Mouse (Mus musculus) neural tube, embryonic 12.5 days (tissue): ENCODE results near the gene Chpf2. TPM values are rescaled to one million over a fixed set of nuclear protein-coding genes. Genes with fewer than 3 reads are reported as not detected.

Source experiments
- ATAC-seq: fragments of 200-750 bp; cut with Nextera tagmentation; 2 replicates; pipeline ENCODE4 v1.8.0; 2017; ENCODE audit warnings: low read depth, mild to moderate bottlenecking, moderate TSS enrichment, moderate library complexity; ENCODE audit not compliant: low FRiP score
- H3K27ac ChIP-seq: fragments of 300-500 bp; sonication (generic); 2 replicates; pipeline ENCODE4 v1.5.1; 2016
- H3K27me3 ChIP-seq: fragments of 300-500 bp; sonication (generic); replicated peaks from 2 replicates; pipeline ENCODE4 v1.6.1; 2016; ENCODE audit warnings: mild to moderate bottlenecking
- H3K36me3 ChIP-seq: fragments of 300-500 bp; sonication (generic); 2 replicates; pipeline ENCODE4 v1.6.1; 2016; ENCODE audit warnings: mild to moderate bottlenecking
- H3K4me1 ChIP-seq: fragments of 300-500 bp; sonication (generic); 2 replicates; pipeline ENCODE4 v1.6.1; 2016
- H3K4me2 ChIP-seq: fragments of 300-500 bp; sonication (generic); replicated peaks from 2 replicates; pipeline ENCODE4 v1.6.1; 2016; ENCODE audit warnings: mild to moderate bottlenecking
- H3K4me3 ChIP-seq: fragments of 300-500 bp; sonication (generic); 2 replicates; pipeline ENCODE4 v1.5.1; 2016
- H3K9ac ChIP-seq: fragments of 300-500 bp; sonication (generic); 2 replicates; pipeline ENCODE4 v1.6.1; 2016; ENCODE audit warnings: mild to moderate bottlenecking
- H3K9me3 ChIP-seq: fragments of 300-500 bp; sonication (generic); 2 replicates; pipeline ENCODE4 v1.6.1; 2016; ENCODE audit warnings: mild to moderate bottlenecking
- WGBS: fragments of 180-500 bp; shearing (Covaris S2); methylation state at CpG from one replicate; pipeline ENCODE4 v1.1.7; 2016; 5-methylcytosine and 5-hydroxymethylcytosine counted together
- microRNA counts: library from miRNA; unstranded; fragments of <30 nt; microRNA quantifications from one replicate; lab custom pipeline; 2017
- microRNA-seq: library from miRNA; unstranded; fragments of <30 nt; microRNA quantifications from one replicate; pipeline ENCODE4, GENCODE M21; 2017
- polyA plus RNA-seq: library from polyadenylated mRNA; unstranded; fragments of >200 nt; fragmentation: Nextera tagmentation; extraction: Ambion mirVana; gene quantifications from 2 replicates; pipeline ENCODE4 v1.2.1, GENCODE M21; 2016

The Chpf2 gene
- polyA plus RNA-seq, 1 experiment from 2014 or later, result 21.6 TPM

- Histone ChIP-seq H3K27ac (no peak overlapping the region), H3K4me3 (no peak overlapping the region), H3K36me3 (no peaks in the 10 kb centered on the region), H3K9ac (no peak overlapping the region), H3K9me3 (no peaks in the 10 kb centered on the region), H3K4me1 (peaks cover 3% of the 10 kb centered on the region; the same call in 1 of the 2 replicates), H3K4me2 (no peak overlapping the region), H3K27me3 (no peaks in the 10 kb centered on the region)
- ATAC-seq, result no peak
- 51% methylated on average over 1 of the region's 1 CpGs for WGBS
Measured at GRCm38 (mm10) chr5:24635093-24635492, 48.6 kb downstream of the Chpf2 start.

- H3K27ac ChIP-seq, result no peak overlapping the region
- WGBS, result 60% methylated on average over 6 of the region's 6 CpGs
- H3K4me3 ChIP-seq, result no peak overlapping the region
- H3K4me1 ChIP-seq, result peaks cover 3% of the 10 kb centered on the region; the same call in 1 of the 2 replicates
- H3K4me2 ChIP-seq, result no peak overlapping the region
- H3K9ac ChIP-seq, result no peak overlapping the region
- no peaks in the 10 kb centered on the region for H3K27me3 ChIP-seq
- no peaks in the 10 kb centered on the region for H3K36me3 ChIP-seq
- ATAC-seq, result no peak
- H3K9me3 ChIP-seq, result no peaks in the 10 kb centered on the region
Measured at GRCm38 (mm10) chr5:24635526-24636141, 49.1 kb downstream of the Chpf2 start.

GRCm38 (mm10) chr5:24636987-24637386, 50.4 kb downstream of the Chpf2 start:
- 80% methylated on average over 4 of the region's 4 CpGs for WGBS
- Histone ChIP-seq H3K27ac (no peak overlapping the region), H3K4me3 (no peak overlapping the region), H3K4me1 (peaks cover 3% of the 10 kb centered on the region; the same call in 1 of the 2 replicates), H3K9ac (no peak overlapping the region), H3K9me3 (no peaks in the 10 kb centered on the region), H3K27me3 (no peaks in the 10 kb centered on the region), H3K4me2 (no peak overlapping the region), H3K36me3 (no peaks in the 10 kb centered on the region)
- no peak for ATAC-seq

GRCm38 (mm10) chr5:24638131-24638530, 51.6 kb downstream of the Chpf2 start:
- no peak overlapping the region for H3K4me2 ChIP-seq
- H3K9ac ChIP-seq, result no peak overlapping the region
- H3K36me3 ChIP-seq, result no peaks in the 10 kb centered on the region
- peaks cover 3% of the 10 kb centered on the region; the same call in 1 of the 2 replicates for H3K4me1 ChIP-seq
- H3K4me3 ChIP-seq, result no peak overlapping the region
- no peaks in the 10 kb centered on the region for H3K9me3 ChIP-seq
- H3K27me3 ChIP-seq, result no peaks in the 10 kb centered on the region
- no peak overlapping the region for H3K27ac ChIP-seq
- 65% methylated on average over 6 of the region's 6 CpGs for WGBS
- ATAC-seq, result no peak

GRCm38 (mm10) chr5:24639081-24639480, 52.5 kb downstream of the Chpf2 start:
- Histone ChIP-seq H3K4me1 (peaks cover 3% of the 10 kb centered on the region; the same call in 1 of the 2 replicates), H3K9ac (no peak overlapping the region), H3K4me2 (no peak overlapping the region), H3K36me3 (no peaks in the 10 kb centered on the region), H3K4me3 (no peak overlapping the region), H3K27ac (no peak overlapping the region), H3K27me3 (no peaks in the 10 kb centered on the region), H3K9me3 (no peaks in the 10 kb centered on the region)
- WGBS, result 76% methylated on average over 6 of the region's 6 CpGs
- no peak for ATAC-seq

MicroRNAs within 50 kb of the gene (microRNA counts, 519-probe panel; counts per million panel counts)
- microRNA mmu-miR-671-3p (lab: Ali Mortazavi, UCI) (342 counts per million, percentile 67 among the panel's probes with 10 or more counts), microRNA mmu-miR-671-5p (lab: Ali Mortazavi, UCI) (342 counts per million, percentile 67 among the panel's probes with 10 or more counts)

Small RNA genes within 50 kb of the gene (microRNA-seq; reads per million reads assigned to microRNA genes)
- 310 reads per million, percentile 66 among the genes with 10 or more reads in this experiment for gene Mir671

Other genes starting within 250 kb of the Chpf2 start
- 15.1 and 18.6 TPM in 2 replicates for gene Kcnh2, start 235.1 kb upstream of the Chpf2 start, polyA plus RNA-seq
- gene Nos3, start 221.9 kb upstream of the Chpf2 start, polyA plus RNA-seq, result 9.2 and 9.4 TPM in 2 replicates
- 0.34 and 0.35 TPM in 2 replicates for gene Atg9b, start 194.6 kb upstream of the Chpf2 start, polyA plus RNA-seq
- 45.9 and 52.7 TPM in 2 replicates for gene Abcb8, start 193.1 kb upstream of the Chpf2 start, polyA plus RNA-seq
- 1.0 and 1.4 TPM in 2 replicates for gene Asic3, start 173.3 kb upstream of the Chpf2 start, polyA plus RNA-seq
- gene Cdk5, start 163.2 kb upstream of the Chpf2 start, polyA plus RNA-seq, result 75.4 and 79.2 TPM in 2 replicates
- gene Slc4a2, start 162.9 kb upstream of the Chpf2 start, polyA plus RNA-seq, result 23.0 and 24.3 TPM in 2 replicates
- 114 TPM in 2 replicates for gene Fastk, start 141.5 kb upstream of the Chpf2 start, polyA plus RNA-seq
- gene Tmub1, start 138.9 kb upstream of the Chpf2 start, polyA plus RNA-seq, result 35.3 and 40.0 TPM in 2 replicates
- 109 and 113 TPM in 2 replicates for gene Agap3, start 134.6 kb upstream of the Chpf2 start, polyA plus RNA-seq
- 11.0 and 12.0 TPM in 2 replicates for gene Gbx1, start 59.5 kb upstream of the Chpf2 start, polyA plus RNA-seq
- 0.37 and 0.82 TPM in 2 replicates for gene Asb10, start 45.8 kb upstream of the Chpf2 start, polyA plus RNA-seq
- gene 4931409K22Rik, start 29.9 kb upstream of the Chpf2 start, polyA plus RNA-seq, result 0.15 and 0.20 TPM in 2 replicates
- 114 and 123 TPM in 2 replicates for gene Abcf2, start 9.3 kb upstream of the Chpf2 start, polyA plus RNA-seq
- 82.2 and 90.6 TPM in 2 replicates for gene Smarcd3, start 37.7 kb downstream of the Chpf2 start, polyA plus RNA-seq
- 39.8 and 44.2 TPM in 2 replicates for gene Nub1, start 98.8 kb downstream of the Chpf2 start, polyA plus RNA-seq
- gene Wdr86, start 144.0 kb downstream of the Chpf2 start, polyA plus RNA-seq, result 8.7 and 8.8 TPM in 2 replicates
- gene Crygn, start 171.3 kb downstream of the Chpf2 start, polyA plus RNA-seq, result 1.9 TPM in 1 of 2 replicates, not detected in the other